Mouse (Mus musculus) colon, adult 2 months (tissue): Measurements from ENCODE around the gene Rtraf. TPM values are rescaled to one million over a fixed set of nuclear protein-coding genes. Genes with fewer than 3 reads are reported as not detected.

ENCODE experiments used
- polyA plus RNA-seq: library from polyadenylated mRNA; depleted of rRNA; stranded (reverse); fragments of >200 nt; gene quantifications from 2 replicates; pipeline ENCODE4 v1.2.3, GENCODE M21; 2012; rRNA removed

Rtraf gene
- polyA plus RNA-seq = 19.3 and 22.0 TPM in 2 replicates

DNA sequence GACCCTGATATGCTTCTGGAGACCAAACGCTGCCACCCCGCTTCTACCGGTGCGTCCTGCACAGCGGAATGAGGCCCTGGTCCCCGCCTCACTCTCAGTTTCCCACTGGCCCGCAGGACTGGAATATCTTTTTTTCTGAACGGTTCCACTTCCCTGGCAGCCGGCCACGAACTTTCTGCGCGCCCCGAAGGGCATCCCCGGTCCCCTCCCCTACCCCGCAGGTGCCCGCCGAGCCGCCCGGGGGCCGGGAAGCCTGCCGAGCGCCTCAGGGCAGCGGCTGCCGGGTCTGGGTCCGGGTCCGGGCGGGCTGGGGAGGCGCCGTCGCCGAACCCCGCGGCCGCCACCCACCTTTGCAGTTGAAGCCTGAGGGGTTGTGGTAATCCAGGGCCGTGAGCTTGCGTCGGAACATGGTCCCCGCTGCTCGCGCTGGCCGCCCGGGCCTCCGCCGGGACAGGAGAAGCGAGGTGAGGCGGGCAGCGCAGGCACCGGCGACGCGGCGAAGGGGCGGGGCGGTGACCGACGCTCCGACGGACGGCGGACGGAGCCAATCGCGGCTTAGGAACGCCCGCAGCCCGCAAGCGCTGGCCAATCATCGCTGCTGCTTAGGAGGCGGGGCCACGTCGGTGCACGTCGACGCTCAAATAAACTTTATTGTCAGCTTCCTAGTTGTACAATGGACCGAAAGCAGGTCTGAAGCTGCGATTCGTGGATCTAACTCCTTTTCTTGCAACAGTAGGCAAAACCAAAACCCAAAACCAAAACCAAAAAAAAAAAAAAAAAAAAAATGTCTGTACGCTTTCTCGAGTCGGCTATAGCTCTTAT lies at the start of gene Rtraf:
Rtraf (minus strand) TSS at position 504 of the 822 bp plus-strand sequence.

Other genes with a start within 250 kb of the Rtraf start
- 0.30 TPM in 1 of 2 replicates, not detected in the other for gene Gm2237, start 238.7 kb downstream of the Rtraf start, polyA plus RNA-seq
- not detected in 2 replicates for gene Gm5458, start 221.2 kb downstream of the Rtraf start, polyA plus RNA-seq
- 6.7 and 9.8 TPM in 2 replicates for gene Nid2, start 72.6 kb downstream of the Rtraf start, polyA plus RNA-seq
- 9.3 and 10.3 TPM in 2 replicates for gene Gng2, start 153.8 kb upstream of the Rtraf start, polyA plus RNA-seq